Mouse (Mus musculus) gastrocnemius, postnatal 14 days (tissue): ENCODE data around the gene Tpm4. TPM values are rescaled to one million over a fixed set of nuclear protein-coding genes. Genes with fewer than 3 reads are reported as not detected.
A peak's percentile ranks its signal among the peaks of the same experiment; 100 is the strongest.

Experiments
- DNase-seq: peaks from one replicate; pipeline ENCODE4 v3.0.0; 2021; ENCODE audit warnings: mixed read lengths
- intact Hi-C: fragments of 180-260 bp; cut with DNase I; formaldehyde crosslinking; loops from one replicate; pipeline ENCODE4 v1.15.1; 2025; ENCODE audit warnings: low total_unique reads
- total RNA-seq, 2 experiments: library from RNA; stranded (reverse); gene quantifications; 2 replicates each; pipeline ENCODE4 v1.2.3; 2021

Tpm4 gene
- total RNA-seq, 2 experiments from 2014 or later, result 76.3 to 97.2 TPM

DNA sequence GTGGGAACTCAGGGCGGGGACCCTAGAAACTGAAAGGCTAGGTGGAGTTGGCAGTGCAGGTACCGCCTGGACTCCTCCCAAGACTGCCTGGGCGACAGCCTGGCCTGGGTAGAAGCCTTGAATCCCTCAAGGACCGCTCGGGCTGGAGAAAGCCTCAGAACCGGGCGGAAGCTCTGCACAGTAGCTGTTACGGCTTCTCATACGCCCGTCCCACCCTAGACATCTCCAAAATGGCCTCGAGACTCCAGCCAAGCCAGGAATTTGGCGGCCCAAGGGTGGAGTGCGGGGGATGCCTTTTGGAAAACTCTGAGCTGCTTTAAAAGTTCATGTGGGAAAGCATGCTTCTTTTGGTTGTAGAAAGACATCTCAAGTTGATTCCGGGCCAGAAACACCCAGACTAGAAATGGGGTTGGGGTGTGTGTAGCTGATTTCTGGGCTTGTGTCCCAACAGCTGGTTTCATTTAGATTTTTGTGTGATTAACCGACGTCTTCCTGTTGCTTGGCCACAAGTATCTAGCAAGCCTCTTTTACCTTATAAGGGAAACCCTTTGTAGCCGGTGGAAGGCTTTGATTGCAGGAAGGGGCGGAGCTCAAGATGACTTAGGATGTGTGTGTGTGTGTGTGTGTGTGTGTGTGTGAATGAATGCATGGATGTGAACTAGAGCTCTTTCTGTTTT lies 1.7 kb downstream of the Tpm4 start:
- peak; percentile 67 for DNase-seq
- intact Hi-C loops, result no loop called here

DNA sequence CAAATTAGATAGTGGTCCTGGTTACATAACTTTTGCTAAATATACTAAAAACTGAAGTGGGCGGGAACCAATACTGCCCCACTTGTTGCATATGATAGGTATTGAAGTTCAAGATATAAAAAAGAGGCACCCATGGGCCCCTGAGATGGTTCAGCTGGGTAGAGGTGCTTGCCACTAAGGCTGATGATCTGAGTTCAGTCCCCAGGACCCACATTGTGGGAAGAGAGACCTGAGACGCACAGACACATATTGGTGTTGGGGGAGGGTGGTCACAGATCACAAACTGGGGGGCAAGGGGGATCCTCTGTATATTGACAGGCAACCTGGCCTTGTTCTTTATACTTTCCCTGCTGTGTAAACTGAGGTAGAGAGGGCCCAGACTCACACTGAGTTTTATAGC lies 2.7 kb downstream of the Tpm4 start:
- intact Hi-C loops, result no loop called here
- DNase-seq, result no peak

GRCm38 (mm10) chr8:72138456-72138855 lies 3.7 kb downstream of the Tpm4 start:
- DNase-seq, result no peak
- intact Hi-C loops, result no loop called here

GRCm38 (mm10) chr8:72143256-72143824 lies 8.6 kb downstream of the Tpm4 start:
- no peak for DNase-seq
- intact Hi-C loops, result no loop called here

GRCm38 (mm10) chr8:72144345-72144975 lies 9.7 kb downstream of the Tpm4 start:
- intact Hi-C loops, result no loop called here
- DNase-seq, result no peak

- DNase-seq, result no peak
- intact Hi-C loops, result no loop called here
These were observed 10.7 kb downstream of the Tpm4 start for GRCm38 (mm10) chr8:72145511-72145910.

GRCm38 (mm10) chr8:72146056-72146455 lies 11.3 kb downstream of the Tpm4 start:
- intact Hi-C loops, result no loop called here

DNA sequence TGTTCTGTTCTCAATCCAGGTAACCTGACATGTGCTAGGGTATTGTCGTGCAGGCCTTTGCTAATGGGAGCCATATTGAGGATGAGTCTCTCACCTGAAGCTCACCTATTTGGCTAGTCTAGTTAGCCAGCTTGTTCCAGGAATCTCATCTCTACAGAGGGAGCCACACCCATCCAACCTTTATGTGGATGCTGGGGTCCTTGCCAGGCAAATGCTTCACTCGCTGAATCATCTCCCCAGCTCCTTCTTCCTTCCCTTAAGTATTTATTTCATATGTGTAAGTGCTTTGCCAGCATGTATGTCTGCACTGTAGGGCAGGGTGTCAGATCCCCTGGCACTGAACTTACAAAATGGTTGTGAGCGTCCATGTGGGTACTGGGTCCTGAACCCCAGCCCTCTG lies 11.8 kb downstream of the Tpm4 start:
- intact Hi-C loops, result no loop called here

More at GRCm38 (mm10) chr8:72146056-72146455, 11.3 kb downstream of the Tpm4 start:
- no peak for DNase-seq

GRCm38 (mm10) chr8:72147266-72147665 lies 12.5 kb downstream of the Tpm4 start:
- DNase-seq, result no peak
- intact Hi-C loops, result no loop called here

More for the DNA sequence above, 11.8 kb downstream of the Tpm4 start:
- no peak for DNase-seq

DNA sequence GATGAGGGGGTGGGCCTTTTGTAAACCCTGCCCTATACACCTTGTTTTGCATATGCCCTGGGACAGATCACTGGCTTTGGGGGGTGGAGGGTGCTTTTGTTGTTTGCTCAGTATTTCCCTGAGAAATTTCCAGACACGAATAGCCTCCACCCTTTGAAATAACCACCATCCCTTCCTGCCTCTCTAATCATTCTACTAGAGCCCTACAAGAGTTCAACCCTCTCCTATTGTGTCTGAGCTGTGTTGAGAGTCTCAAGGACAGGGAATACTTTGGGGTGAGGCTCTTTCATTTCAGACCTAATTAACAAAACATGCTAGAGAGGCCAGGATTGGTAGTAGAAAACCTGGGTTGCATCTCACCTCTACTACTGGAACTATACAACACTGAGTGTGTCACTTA lies 14.3 kb downstream of the Tpm4 start:
- no peak for DNase-seq
- intact Hi-C loops, result no loop called here

GRCm38 (mm10) chr8:72151418-72152078 lies 16.8 kb downstream of the Tpm4 start:
- no peak for DNase-seq
- intact Hi-C loops, result no loop called here

DNA sequence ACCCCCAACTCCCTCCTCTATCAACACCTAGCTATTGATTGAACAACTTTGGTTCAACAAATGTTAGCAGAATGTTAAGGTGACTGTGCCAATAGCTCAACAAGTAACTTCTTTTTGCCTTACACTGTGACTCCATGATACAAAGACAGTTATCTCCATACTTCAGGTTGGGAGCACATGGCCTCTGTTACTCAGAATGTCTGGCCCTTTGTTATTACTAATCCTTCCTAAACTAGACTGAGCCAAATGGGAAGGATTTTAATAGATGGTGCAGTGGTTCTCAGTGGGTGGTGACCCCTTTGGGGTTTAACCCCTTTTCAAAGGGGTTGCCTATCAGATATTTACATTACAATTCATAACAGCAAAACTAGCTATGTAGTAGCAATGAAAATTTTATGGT lies 18.6 kb downstream of the Tpm4 start:
- intact Hi-C loops, result no loop called here
- no peak for DNase-seq

GRCm38 (mm10) chr8:72158096-72158495 lies 23.3 kb downstream of the Tpm4 start:
- DNase-seq, result no peak
- intact Hi-C loops, result no loop called here

- intact Hi-C loops, result no loop called here
- DNase-seq, result no peak
These were observed 24.0 kb downstream of the Tpm4 start for GRCm38 (mm10) chr8:72158726-72159125.

GRCm38 (mm10) chr8:72160007-72160406 lies 25.2 kb downstream of the Tpm4 start:
- no peak for DNase-seq
- intact Hi-C loops, result no loop called here

GRCm38 (mm10) chr8:72160707-72161697 lies 26.2 kb downstream of the Tpm4 start, which contains the start of gene Rab8a:
Rab8a (plus strand) TSS chr8:72161200.
- DNase-seq, result peak; percentile 99
- intact Hi-C loops, result no loop called here

DNA sequence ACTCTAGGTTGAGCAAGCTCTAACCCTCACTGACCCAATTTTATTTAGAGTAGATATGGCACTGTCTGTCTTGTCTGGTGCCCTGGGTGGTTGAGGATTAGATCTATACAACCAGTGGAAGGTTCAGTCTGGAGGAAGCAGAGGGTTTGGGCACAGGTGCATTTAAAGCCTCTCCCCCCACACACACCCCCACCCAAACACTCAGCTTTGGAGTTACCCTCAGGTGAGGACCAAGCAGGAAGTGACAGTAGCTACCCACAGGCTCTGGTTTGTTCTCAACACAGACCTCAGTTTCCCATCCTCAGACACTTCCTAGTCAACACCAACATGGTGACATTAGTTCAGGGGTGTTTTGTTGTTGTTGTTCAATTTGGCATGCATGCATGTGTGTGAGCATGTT lies 28.0 kb downstream of the Tpm4 start:
- intact Hi-C loops, result no loop called here

DNA sequence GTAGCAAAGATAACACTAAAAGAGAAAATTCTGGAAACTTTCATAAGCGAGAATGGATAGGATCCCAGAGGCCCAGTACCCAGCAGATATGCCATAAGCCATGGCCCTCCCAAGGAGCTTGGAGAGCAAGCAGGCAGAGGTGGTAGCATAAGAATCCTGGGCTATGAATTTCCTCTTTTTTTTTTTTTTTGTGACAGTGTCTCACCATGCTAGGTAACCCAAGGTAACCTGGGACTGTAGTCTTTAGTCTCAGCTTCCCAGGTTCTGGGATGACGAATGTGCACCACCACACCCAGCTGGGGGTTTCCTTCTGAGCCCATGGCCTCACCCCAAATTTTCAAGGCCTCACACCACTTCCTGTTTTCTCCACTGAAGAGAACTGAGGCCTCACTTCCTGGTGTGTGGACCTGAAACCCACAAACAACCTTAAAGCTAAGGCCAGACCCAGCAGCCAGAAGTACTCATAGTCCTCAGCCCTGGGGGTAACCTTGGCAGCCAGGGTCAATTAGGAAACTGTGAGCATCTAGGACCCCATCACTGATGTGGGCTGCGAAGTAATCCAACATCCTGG lies 34.4 kb downstream of the Tpm4 start:
- no peak for DNase-seq
- intact Hi-C loops, result no loop called here

More for the DNA sequence above, 28.0 kb downstream of the Tpm4 start:
- no peak for DNase-seq

GRCm38 (mm10) chr8:72169681-72170249 lies 35.0 kb downstream of the Tpm4 start:
- no peak for DNase-seq
- intact Hi-C loops, result loop anchor here (5.0 kb wide), 1 partner anchor 53 kb away; no protein-coding TSS in a partner anchor
